Mouse (Mus musculus) midbrain, embryonic 13.5 days (tissue): ENCODE measurements around the gene Fcho1. TPM values are rescaled to one million over a fixed set of nuclear protein-coding genes. Genes with fewer than 3 reads are reported as not detected.

Source experiments
- ATAC-seq: fragments of 200-750 bp; cut with Nextera tagmentation; 2 replicates; pipeline ENCODE4 v1.8.0; 2017; ENCODE audit warnings: mild to moderate bottlenecking, moderate TSS enrichment, moderate library complexity
- H3K27ac ChIP-seq: fragments of 300-500 bp; sonication (generic); 2 replicates; pipeline ENCODE4 v1.5.1; 2015; ENCODE audit warnings: inconsistent platforms, mild to moderate bottlenecking, moderate library complexity
- H3K27me3 ChIP-seq: fragments of 300-500 bp; sonication (generic); 2 replicates; pipeline ENCODE4 v1.6.1; 2015; ENCODE audit warnings: mild to moderate bottlenecking, inconsistent platforms
- H3K36me3 ChIP-seq: fragments of 300-500 bp; sonication (generic); 2 replicates; pipeline ENCODE4 v1.6.1; 2015; ENCODE audit warnings: mild to moderate bottlenecking, inconsistent platforms
- H3K4me1 ChIP-seq: fragments of 300-500 bp; sonication (generic); replicated peaks from 2 replicates; pipeline ENCODE4 v1.6.1; 2015; ENCODE audit warnings: inconsistent platforms
- H3K4me2 ChIP-seq: fragments of 300-500 bp; sonication (generic); replicated peaks from 2 replicates; pipeline ENCODE4 v1.6.1; 2015; ENCODE audit warnings: moderate library complexity, mild to moderate bottlenecking, inconsistent platforms
- H3K4me3 ChIP-seq: fragments of 300-500 bp; sonication (generic); replicated peaks from 2 replicates; pipeline ENCODE4 v1.5.1; 2015; ENCODE audit warnings: mild to moderate bottlenecking, inconsistent platforms
- H3K9ac ChIP-seq: fragments of 300-500 bp; sonication (generic); replicated peaks from 2 replicates; pipeline ENCODE4 v1.6.1; 2015; ENCODE audit warnings: mild to moderate bottlenecking, inconsistent platforms
- H3K9me3 ChIP-seq: fragments of 300-500 bp; sonication (generic); 2 replicates; pipeline ENCODE4 v1.6.1; 2016; ENCODE audit warnings: mild to moderate bottlenecking, inconsistent platforms
- WGBS: fragments of 180-500 bp; shearing (Covaris S2); methylation state at CpG from one replicate; pipeline ENCODE4 v1.1.7; 2015; 5-methylcytosine and 5-hydroxymethylcytosine counted together
- polyA plus RNA-seq: library from polyadenylated mRNA; unstranded; fragments of >200 nt; fragmentation: Nextera tagmentation; extraction: Ambion mirVana; gene quantifications from 2 replicates; pipeline ENCODE4 v1.2.1, GENCODE M21; 2015

Fcho1 gene
- polyA plus RNA-seq, 1 experiment from 2014 or later = 65.5 TPM

GRCm38 (mm10) chr8:71693166-71694041 lies 32.1 kb downstream of the Fcho1 start:
- WGBS = 11% methylated on average over 67 of the region's 68 CpGs
- ATAC-seq = 0 out of 2 replicates have a peak, but pooled peaks have one; percentile 19

DNA sequence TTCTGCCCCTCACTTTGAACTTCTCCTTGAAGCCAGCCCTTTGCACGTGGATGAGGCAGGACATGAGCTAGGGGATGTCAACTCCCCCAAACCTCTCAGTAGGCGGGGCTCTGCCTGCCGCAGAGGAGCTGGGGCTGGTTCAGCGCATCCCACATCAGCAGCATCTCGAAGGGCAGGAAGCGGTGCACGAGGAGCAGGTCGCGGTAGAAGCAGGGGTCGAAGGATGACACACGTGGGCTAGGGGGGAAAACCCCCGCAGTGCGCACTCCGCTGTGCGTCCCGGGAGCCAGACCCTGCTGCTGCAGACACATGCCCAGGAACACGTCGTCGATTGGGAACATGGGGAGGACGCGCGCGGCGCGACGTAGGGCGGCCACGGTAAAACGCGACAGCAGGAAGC lies 33.0 kb downstream of the Fcho1 start:
- Histone ChIP-seq H3K4me2 (peak overlapping the region; percentile 5; the same call in 1 of the 2 replicates), H3K36me3 (no peaks in the 10 kb centered on the region), H3K27me3 (peaks cover 91% of the 10 kb centered on the region), H3K27ac (no peak overlapping the region), H3K4me3 (0 out of 2 replicates have a peak overlapping the region, but pooled peaks have one; percentile 13), H3K9me3 (no peaks in the 10 kb centered on the region), H3K9ac (no peak overlapping the region), H3K4me1 (peaks cover 17% of the 10 kb centered on the region)
- 4% methylated on average over 30 of the region's 30 CpGs for WGBS
- ATAC-seq = no peak

More at GRCm38 (mm10) chr8:71693166-71694041, 32.1 kb downstream of the Fcho1 start:
- Histone ChIP-seq H3K4me3 (peak overlapping the region; percentile 22), H3K27me3 (peaks cover 84% of the 10 kb centered on the region), H3K36me3 (no peaks in the 10 kb centered on the region), H3K4me1 (peaks cover 12% of the 10 kb centered on the region), H3K27ac (no peak overlapping the region), H3K4me2 (peak overlapping the region; percentile 27), H3K9ac (no peak overlapping the region), H3K9me3 (no peaks in the 10 kb centered on the region)

DNA sequence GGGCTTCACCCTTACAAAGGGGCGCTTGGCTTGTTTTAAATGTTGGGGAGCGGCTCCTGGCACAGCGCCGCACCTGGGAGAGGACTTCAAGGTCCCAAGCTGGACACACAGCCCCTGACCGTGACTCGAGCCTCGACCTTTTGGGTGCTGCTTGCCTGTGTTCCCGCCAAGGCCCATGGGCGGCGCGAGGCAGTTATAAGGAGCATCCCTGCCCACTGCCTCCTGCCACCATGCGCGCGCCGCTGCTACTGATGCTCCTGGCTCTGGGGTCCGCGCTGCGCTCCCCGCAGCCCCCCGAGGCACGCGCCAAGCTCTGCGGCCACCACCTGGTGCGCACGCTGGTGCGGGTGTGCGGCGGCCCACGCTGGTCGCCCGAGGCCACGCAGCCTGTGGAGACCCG lies 36.5 kb downstream of the Fcho1 start, which contains the start of gene Insl3:
Gene Insl3, plus strand, starts transcription at position 187 of the 400 bp plus-strand sequence.
- H3K4me2 ChIP-seq = no peak within 1 kb of the TSS
- H3K27ac ChIP-seq = no peak within 1 kb of the TSS
- H3K4me1 ChIP-seq = peaks cover 32% of the 10 kb centered on the region
- H3K36me3 ChIP-seq = no peaks in the 10 kb centered on the region
- ATAC-seq = no peak
- H3K9me3 ChIP-seq = no peaks in the 10 kb centered on the region
- 5% methylated on average over 33 of the region's 33 CpGs for WGBS
- H3K4me3 ChIP-seq = no peak within 1 kb of the TSS
- H3K9ac ChIP-seq = no peak within 1 kb of the TSS
- H3K27me3 ChIP-seq = peaks cover 100% of the 10 kb centered on the region

DNA sequence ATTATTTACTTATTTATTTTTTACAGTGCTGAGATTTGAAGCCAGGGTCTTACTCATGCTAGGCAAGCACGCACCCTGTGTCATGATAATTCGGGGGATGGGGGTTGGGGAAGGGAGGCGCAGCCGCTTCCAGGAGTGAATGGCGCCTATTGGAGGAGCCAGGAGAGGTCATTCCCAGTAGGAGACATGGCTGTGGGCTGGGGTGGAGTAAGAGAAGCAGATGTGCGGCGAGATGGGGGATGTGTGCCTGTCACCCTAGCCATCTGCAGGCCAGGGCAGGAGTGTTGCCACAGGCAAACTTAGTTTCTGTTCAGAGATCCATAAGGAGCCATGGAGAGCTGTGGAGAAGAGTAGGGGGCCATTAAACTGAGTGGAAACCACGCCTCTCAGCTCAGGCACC lies 37.9 kb downstream of the Fcho1 start:
- Histone ChIP-seq H3K27me3 (peaks cover 100% of the 10 kb centered on the region), H3K27ac (no peak overlapping the region), H3K4me1 (peaks cover 21% of the 10 kb centered on the region), H3K9ac (no peak overlapping the region), H3K9me3 (no peaks in the 10 kb centered on the region), H3K4me3 (no peak overlapping the region), H3K36me3 (no peaks in the 10 kb centered on the region), H3K4me2 (no peak overlapping the region)
- WGBS = 6% methylated on average over 8 of the region's 8 CpGs
- no peak for ATAC-seq

- H3K36me3 ChIP-seq = no peaks in the 10 kb centered on the region
- H3K9ac ChIP-seq = peak overlapping the region; percentile 54; the same call in 1 of the 2 replicates
- H3K4me2 ChIP-seq = peak overlapping the region; percentile 62
- no peaks in the 10 kb centered on the region for H3K9me3 ChIP-seq
- peak; percentile 67 for ATAC-seq
- H3K27me3 ChIP-seq = peaks cover 100% of the 10 kb centered on the region
- H3K4me1 ChIP-seq = peaks cover 20% of the 10 kb centered on the region
- WGBS = under 1% methylated on average over 23 of the region's 23 CpGs
- H3K4me3 ChIP-seq = peak overlapping the region; percentile 41
- H3K27ac ChIP-seq = no peak overlapping the region
These were observed 39.3 kb downstream of the Fcho1 start for GRCm38 (mm10) chr8:71686143-71686734.

DNA sequence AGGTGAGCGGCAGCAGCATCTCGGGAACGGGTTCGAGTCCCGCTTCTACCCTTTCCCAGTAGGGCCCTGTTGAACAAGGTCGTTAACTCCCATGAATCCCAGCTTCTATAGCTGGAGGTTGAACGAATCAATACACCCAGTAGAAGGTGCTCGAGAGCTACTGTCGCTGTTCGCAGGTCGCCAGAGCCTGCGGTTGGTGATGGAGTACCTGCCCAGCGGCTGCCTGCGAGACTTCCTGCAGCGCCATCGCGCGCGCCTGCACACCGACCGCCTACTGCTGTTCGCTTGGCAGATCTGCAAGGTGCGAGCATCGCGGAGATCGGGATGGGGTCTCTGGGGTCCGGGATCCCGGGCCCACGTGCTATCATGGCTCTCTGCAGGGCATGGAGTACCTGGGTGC lies 39.9 kb downstream of the Fcho1 start:
- WGBS = 2% methylated on average over 29 of the region's 29 CpGs
- peak; percentile 37 for ATAC-seq
- H3K27me3 ChIP-seq = peaks cover 100% of the 10 kb centered on the region
- no peaks in the 10 kb centered on the region for H3K9me3 ChIP-seq
- peak overlapping the region; percentile 54; the same call in 1 of the 2 replicates for H3K9ac ChIP-seq
- H3K27ac ChIP-seq = no peak overlapping the region
- H3K4me2 ChIP-seq = peak overlapping the region; percentile 62
- peaks cover 21% of the 10 kb centered on the region for H3K4me1 ChIP-seq
- peak overlapping the region; percentile 41 for H3K4me3 ChIP-seq
- H3K36me3 ChIP-seq = no peaks in the 10 kb centered on the region

GRCm38 (mm10) chr8:71684701-71685100 lies 40.8 kb downstream of the Fcho1 start:
- Histone ChIP-seq H3K36me3 (no peaks in the 10 kb centered on the region), H3K4me3 (no peak overlapping the region), H3K27ac (no peak overlapping the region), H3K9me3 (no peaks in the 10 kb centered on the region), H3K9ac (no peak overlapping the region), H3K4me1 (peaks cover 27% of the 10 kb centered on the region), H3K27me3 (peaks cover 100% of the 10 kb centered on the region), H3K4me2 (no peak overlapping the region)
- 9% methylated on average over 10 of the region's 10 CpGs for WGBS
- no peak for ATAC-seq

GRCm38 (mm10) chr8:71682832-71683231 lies 42.7 kb downstream of the Fcho1 start:
- WGBS = 53% methylated on average over 12 of the region's 12 CpGs

GRCm38 (mm10) chr8:71681369-71681915 lies 44.1 kb downstream of the Fcho1 start:
- H3K9me3 ChIP-seq = no peaks in the 10 kb centered on the region

More at GRCm38 (mm10) chr8:71682832-71683231, 42.7 kb downstream of the Fcho1 start:
- H3K4me1 ChIP-seq = peaks cover 30% of the 10 kb centered on the region
- no peak overlapping the region for H3K4me3 ChIP-seq
- H3K9ac ChIP-seq = no peak overlapping the region
- peaks cover 100% of the 10 kb centered on the region for H3K27me3 ChIP-seq
- no peak overlapping the region for H3K4me2 ChIP-seq
- no peaks in the 10 kb centered on the region for H3K36me3 ChIP-seq
- no peak overlapping the region for H3K27ac ChIP-seq
- ATAC-seq = no peak
- no peaks in the 10 kb centered on the region for H3K9me3 ChIP-seq

GRCm38 (mm10) chr8:71680471-71680870 lies 45.0 kb downstream of the Fcho1 start:
- Histone ChIP-seq H3K4me3 (no peak overlapping the region), H3K9ac (no peak overlapping the region), H3K9me3 (no peaks in the 10 kb centered on the region), H3K27ac (no peak overlapping the region), H3K4me2 (0 out of 2 replicates have a peak overlapping the region, but pooled peaks have one; percentile 13), H3K27me3 (peaks cover 94% of the 10 kb centered on the region), H3K36me3 (no peaks in the 10 kb centered on the region), H3K4me1 (peaks cover 21% of the 10 kb centered on the region)
- 4% methylated on average over 21 of the region's 21 CpGs for WGBS
- ATAC-seq = no peak

More at GRCm38 (mm10) chr8:71681369-71681915, 44.1 kb downstream of the Fcho1 start:
- Histone ChIP-seq H3K27me3 (peaks cover 99% of the 10 kb centered on the region), H3K9ac (no peak overlapping the region), H3K36me3 (no peaks in the 10 kb centered on the region), H3K4me1 (peaks cover 22% of the 10 kb centered on the region), H3K4me3 (no peak overlapping the region), H3K4me2 (no peak overlapping the region), H3K27ac (no peak overlapping the region)
- 2% methylated on average over 18 of the region's 18 CpGs for WGBS
- no peak for ATAC-seq

- H3K4me1 ChIP-seq = peaks cover 20% of the 10 kb centered on the region
- H3K9me3 ChIP-seq = no peaks in the 10 kb centered on the region
- no peak for ATAC-seq
- 2% methylated on average over 46 of the region's 46 CpGs for WGBS
- H3K4me2 ChIP-seq = peak overlapping the region; percentile 48
- peaks cover 91% of the 10 kb centered on the region for H3K27me3 ChIP-seq
- peak overlapping the region; percentile 28; the same call in 1 of the 2 replicates for H3K9ac ChIP-seq
- no peaks in the 10 kb centered on the region for H3K36me3 ChIP-seq
- no peak overlapping the region for H3K27ac ChIP-seq
- peak overlapping the region; percentile 31 for H3K4me3 ChIP-seq
These were observed 45.9 kb downstream of the Fcho1 start for GRCm38 (mm10) chr8:71679550-71680168.
